Mouse (Mus musculus): Measurements from ENCODE around the gene Rnf146. TPM values are rescaled to one million over a fixed set of nuclear protein-coding genes. Genes with fewer than 3 reads are reported as not detected.

The Rnf146 gene
- polyA plus RNA-seq, 1 experiment from 2014 or later: 36.6 TPM

DNA sequence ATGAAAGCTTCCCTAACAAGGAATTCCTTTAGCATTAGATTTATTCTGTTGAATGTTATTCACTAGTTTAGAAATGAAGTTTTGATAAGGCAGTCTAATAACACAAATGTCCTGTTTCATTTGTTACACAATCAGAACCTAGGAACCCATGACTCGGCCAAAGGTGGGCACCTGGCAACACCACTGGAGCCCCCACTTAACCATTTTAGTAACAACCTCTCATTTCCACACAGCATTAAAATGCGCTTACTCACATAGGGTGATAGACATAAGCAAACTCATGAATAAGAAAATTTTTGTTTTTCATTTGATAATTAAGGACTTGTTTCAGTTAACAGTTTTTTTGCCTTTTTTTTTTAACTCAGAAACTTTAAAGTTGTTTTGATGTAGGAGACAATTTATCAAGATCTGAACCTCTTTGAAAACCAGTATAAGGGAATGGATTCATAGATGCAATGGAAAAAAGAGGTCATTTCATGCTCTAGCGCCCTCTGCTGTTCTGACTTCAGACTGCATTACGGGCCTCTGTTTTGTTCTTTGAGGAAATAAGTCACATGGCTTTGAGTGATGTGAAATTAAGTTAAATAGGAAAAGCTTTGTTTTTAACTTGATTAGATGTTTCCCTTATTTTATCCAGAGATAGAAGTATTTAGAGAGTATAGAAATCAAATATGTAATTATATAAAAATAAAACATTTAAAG, 23.7 kb downstream of the Rnf146 start:
- Histone ChIP-seq H3K36me3 (0 out of 2 replicates have a peak, but pooled peaks cover 4% of the 10 kb centered on the region), H3K4me1 (no peaks in the 10 kb centered on the region), H3K27me3 (ENCODE audit: insufficient read depth, poor library complexity, severe bottlenecking) (no peaks in the 10 kb centered on the region), H3K27ac (no peak overlapping the region), H3K9me3 (no peaks in the 10 kb centered on the region), H3K4me3 (no peak overlapping the region)
- peak; percentile 77 for DNase-seq (ENCODE audit: low spot score)
- 51% methylated on average over 4 of the region's 4 CpGs for WGBS

GRCm38 (mm10) chr10:29333836-29334235, 28.4 kb downstream of the Rnf146 start:
- Histone ChIP-seq H3K4me3 (no peak overlapping the region), H3K27ac (no peak overlapping the region), H3K36me3 (no peaks in the 10 kb centered on the region), H3K4me1 (no peaks in the 10 kb centered on the region), H3K9me3 (no peaks in the 10 kb centered on the region), H3K27me3 (ENCODE audit: insufficient read depth, poor library complexity, severe bottlenecking) (no peaks in the 10 kb centered on the region)
- no peak for DNase-seq (ENCODE audit: low spot score)
- WGBS: 79% methylated on average over 4 of the region's 4 CpGs

DNA sequence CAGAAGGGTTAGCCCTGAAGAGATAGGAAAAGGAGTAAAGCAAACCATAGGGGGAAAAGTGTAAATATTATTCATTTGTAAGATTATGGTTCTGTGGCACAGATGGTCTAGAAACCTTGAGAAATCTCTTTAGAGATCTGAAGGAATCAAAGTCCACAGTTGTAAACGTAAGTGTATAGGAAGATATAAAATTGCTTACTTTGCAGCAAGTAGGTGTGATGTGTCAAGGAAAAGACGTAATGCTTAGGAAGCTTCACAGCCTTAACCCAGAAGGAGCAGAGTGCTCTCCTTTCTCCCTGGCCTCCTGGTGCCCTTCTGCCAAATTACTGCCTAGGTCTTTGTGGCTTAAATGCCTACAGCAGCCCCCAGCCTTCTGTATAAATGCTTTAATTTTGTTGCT, 37.4 kb downstream of the Rnf146 start:
- no peak for DNase-seq (ENCODE audit: low spot score)
- WGBS: 88% methylated on average over 2 of the region's 2 CpGs
- Histone ChIP-seq H3K4me1 (no peaks in the 10 kb centered on the region), H3K9me3 (no peaks in the 10 kb centered on the region), H3K27ac (no peak overlapping the region), H3K36me3 (no peaks in the 10 kb centered on the region), H3K27me3 (ENCODE audit: insufficient read depth, poor library complexity, severe bottlenecking) (no peaks in the 10 kb centered on the region), H3K4me3 (no peak overlapping the region)

GRCm38 (mm10) chr10:29313905-29314304, 48.3 kb downstream of the Rnf146 start:
- Histone ChIP-seq H3K27ac (peak overlapping the region; percentile 96), H3K4me1 (no peaks in the 10 kb centered on the region), H3K4me3 (peak overlapping the region; percentile 75), H3K36me3 (peaks cover 2% of the 10 kb centered on the region; the same call in 1 of the 2 replicates), H3K27me3 (ENCODE audit: insufficient read depth, poor library complexity, severe bottlenecking) (no peaks in the 10 kb centered on the region), H3K9me3 (no peaks in the 10 kb centered on the region)
- no peak for DNase-seq (ENCODE audit: low spot score)
- WGBS: 46% methylated on average over 5 of the region's 5 CpGs

DNA sequence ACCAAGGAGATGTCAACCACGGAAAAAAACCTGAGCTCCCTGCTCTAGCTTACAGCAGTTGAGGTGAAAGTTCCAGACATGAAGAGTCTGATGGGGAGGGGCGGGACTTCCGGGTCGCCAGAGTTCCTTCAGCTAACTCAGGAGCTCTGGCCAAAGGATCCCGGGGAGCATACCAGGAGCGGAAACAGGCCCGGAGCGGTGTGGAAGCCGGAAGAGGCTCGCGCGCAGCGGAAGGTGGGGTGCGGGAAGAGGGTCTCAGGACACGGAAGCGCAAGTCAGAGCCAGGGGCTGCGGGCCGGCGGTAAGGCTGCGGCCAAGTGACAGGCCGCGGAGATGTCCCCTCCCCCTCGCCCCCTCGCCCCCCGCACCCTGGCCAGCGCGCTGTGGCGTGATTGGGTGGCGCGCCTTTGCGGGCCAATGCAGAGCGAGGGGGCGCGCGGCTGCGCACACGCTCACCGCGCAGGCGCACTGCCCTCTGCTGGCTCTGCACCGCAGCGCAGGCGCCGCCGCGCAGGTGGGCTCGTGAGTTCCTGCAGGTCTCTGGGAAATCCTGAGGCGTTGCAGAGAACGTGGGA, 49.1 kb downstream of the Rnf146 start, which contains the start of gene Echdc1:
Gene Echdc1 (plus strand): TSS at position 103 of the 575 bp plus-strand sequence.
- peak within 1 kb of the TSS; percentile 75 for H3K4me3 ChIP-seq
- under 1% methylated on average over 42 of the region's 49 CpGs for WGBS
- H3K9me3 ChIP-seq: no peaks in the 10 kb centered on the region
- no peaks in the 10 kb centered on the region for H3K36me3 ChIP-seq
- H3K27me3 ChIP-seq (ENCODE audit: insufficient read depth, poor library complexity, severe bottlenecking): no peaks in the 10 kb centered on the region
- H3K27ac ChIP-seq: peak within 1 kb of the TSS; percentile 96
- DNase-seq (ENCODE audit: low spot score): peak; percentile 94
- no peaks in the 10 kb centered on the region for H3K4me1 ChIP-seq

GRCm38 (mm10) chr10:29311480-29312219, 50.6 kb downstream of the Rnf146 start:
- no peak overlapping the region for H3K4me3 ChIP-seq
- H3K27ac ChIP-seq: no peak overlapping the region
- no peaks in the 10 kb centered on the region for H3K27me3 ChIP-seq (ENCODE audit: insufficient read depth, poor library complexity, severe bottlenecking)
- H3K36me3 ChIP-seq: no peaks in the 10 kb centered on the region
- no peaks in the 10 kb centered on the region for H3K9me3 ChIP-seq
- no peak for DNase-seq (ENCODE audit: low spot score)
- 71% methylated on average over 4 of the region's 4 CpGs for WGBS
- H3K4me1 ChIP-seq: no peaks in the 10 kb centered on the region

GRCm38 (mm10) chr10:29302230-29302629, 60.0 kb downstream of the Rnf146 start:
- no peaks in the 10 kb centered on the region for H3K4me1 ChIP-seq
- H3K27ac ChIP-seq: no peak overlapping the region
- no peak for DNase-seq (ENCODE audit: low spot score)
- no peaks in the 10 kb centered on the region for H3K9me3 ChIP-seq
- H3K4me3 ChIP-seq: no peak overlapping the region
- 90% methylated on average over 4 of the region's 4 CpGs for WGBS
- no peaks in the 10 kb centered on the region for H3K27me3 ChIP-seq (ENCODE audit: insufficient read depth, poor library complexity, severe bottlenecking)
- no peaks in the 10 kb centered on the region for H3K36me3 ChIP-seq

Other genes starting within 250 kb of the Rnf146 start
- gene Soga3, start 218.6 kb downstream of the Rnf146 start, polyA plus RNA-seq (2016; fragmentation: Nextera tagmentation; extraction: Ambion mirVana): 0.36 and 0.82 TPM in 2 replicates
- not detected in 2 replicates for gene Gm49353, start 163.5 kb downstream of the Rnf146 start, polyA plus RNA-seq (2016; fragmentation: Nextera tagmentation; extraction: Ambion mirVana)
- gene 9330159F19Rik, start 150.8 kb downstream of the Rnf146 start, polyA plus RNA-seq (2016; fragmentation: Nextera tagmentation; extraction: Ambion mirVana): 0.30 and 0.34 TPM in 2 replicates
- 23.5 and 30.1 TPM in 2 replicates for gene Echdc1, start 49.3 kb downstream of the Rnf146 start, polyA plus RNA-seq (2016; fragmentation: Nextera tagmentation; extraction: Ambion mirVana)
- 16.3 and 18.9 TPM in 2 replicates for gene Rspo3, start 173.4 kb upstream of the Rnf146 start, polyA plus RNA-seq (2016; fragmentation: Nextera tagmentation; extraction: Ambion mirVana)

All from heart, embryonic 10.5 days (tissue).